Mouse (Mus musculus): ENCODE results near the gene Myoz1.

- TF ChIP-seq CTCF (IDR thresholded peaks at IDR 0.05) (no peak), POLR2A (IDR thresholded peaks at IDR 0.05; ENCODE audit: insufficient read depth, low read depth, low read length) (peak; percentile 86), EP300 (IDR thresholded peaks at IDR 0.05; ENCODE audit: insufficient read depth, low read depth, low read length) (peak; percentile 78)
Measured at GRCm38 (mm10) chr14:20610146-20610545, 46.2 kb downstream of the Myoz1 start.

Data from heart, adult 2 months (tissue).